Mouse (Mus musculus) adrenal gland, adult 2 months (tissue): Measurements from ENCODE around the gene Paip2b. TPM values are rescaled to one million over a fixed set of nuclear protein-coding genes. Genes with fewer than 3 reads are reported as not detected.
"Not testable (repeated sequence)": the region's sequence is repeated elsewhere in the genome, so short reads cannot be mapped to it uniquely, and the experiment has no call there.

ENCODE experiments used
- DNase-seq: peaks from one replicate; pipeline ENCODE4 v3.0.0; 2021
- long read RNA-seq: library from polyadenylated mRNA; stranded (forward); transcript quantifications from one replicate; pipeline ENCODE4 v2.0.0, GENCODE M21; 2021
- polyA plus RNA-seq: library from polyadenylated mRNA; depleted of rRNA; stranded (reverse); fragments of >200 nt; gene quantifications from 2 replicates; pipeline ENCODE4 v1.2.3, GENCODE M21; 2012; rRNA removed
- total RNA-seq, 2 experiments: library from RNA; stranded (reverse); gene quantifications; 2 replicates each; pipeline ENCODE4 v1.2.3; 2021

The Paip2b gene
- 10 to 100 TPM; 22.0 to 36.9 TPM for total RNA-seq
- 3.6 and 5.0 TPM in 2 replicates for polyA plus RNA-seq
- long read RNA-seq, partial matches to known transcripts = 0 of 3 reads
- long read RNA-seq, other reads (novel, unspliced or antisense) = 1 of 3 reads

GRCm38 (mm10) chr6:83831606-83832123, at the start of gene Paip2b:
Gene Paip2b, minus strand, starts transcription at chr6:83831741.
- DNase-seq = peak; percentile 98

- DNase-seq = peak; percentile 49
These were observed 48.3 kb upstream of the Paip2b start for GRCm38 (mm10) chr6:83879815-83880214.

- DNase-seq = peak; percentile 86
These were observed 36.4 kb upstream of the Paip2b start for GRCm38 (mm10) chr6:83867598-83868585.

- DNase-seq = peak; percentile 99
These were observed 35.5 kb upstream of the Paip2b start, which contains the start of gene Zfp638 for GRCm38 (mm10) chr6:83866954-83867597. Gene Zfp638, plus strand, starts transcription at chr6:83867109.

GRCm38 (mm10) chr6:83866423-83866822, 34.9 kb upstream of the Paip2b start:
- no peak for DNase-seq

GRCm38 (mm10) chr6:83863538-83863937, 32.0 kb upstream of the Paip2b start:
- DNase-seq = no peak

GRCm38 (mm10) chr6:83860033-83860432, 28.5 kb upstream of the Paip2b start:
- DNase-seq = peak; percentile 87

- no peak for DNase-seq
These were observed 25.9 kb upstream of the Paip2b start for GRCm38 (mm10) chr6:83857476-83857875.

- peak; percentile 34 for DNase-seq
These were observed 17.9 kb upstream of the Paip2b start for GRCm38 (mm10) chr6:83849446-83849845.

GRCm38 (mm10) chr6:83846141-83846540, 14.6 kb upstream of the Paip2b start:
- DNase-seq = no peak

- no peak for DNase-seq
These were observed 13.4 kb upstream of the Paip2b start for GRCm38 (mm10) chr6:83844913-83845312.

- DNase-seq = no peak
These were observed 8.5 kb upstream of the Paip2b start for GRCm38 (mm10) chr6:83840086-83840485.

- DNase-seq = no peak
These were observed 6.5 kb upstream of the Paip2b start for GRCm38 (mm10) chr6:83838046-83838445.

GRCm38 (mm10) chr6:83836826-83837225, 5.3 kb upstream of the Paip2b start:
- DNase-seq = no peak

- not testable (repeated sequence) for DNase-seq
These were observed 852 bp upstream of the Paip2b start for GRCm38 (mm10) chr6:83832393-83832792.

GRCm38 (mm10) chr6:83830941-83831605, 468 bp downstream of the Paip2b start:
- DNase-seq = no peak

- DNase-seq = no peak
These were observed 9.7 kb downstream of the Paip2b start for GRCm38 (mm10) chr6:83821856-83822255.

- no peak for DNase-seq
These were observed 10.6 kb downstream of the Paip2b start for GRCm38 (mm10) chr6:83820727-83821515.

GRCm38 (mm10) chr6:83818996-83819395, 12.5 kb downstream of the Paip2b start:
- DNase-seq = no peak

- no peak for DNase-seq
These were observed 15.7 kb downstream of the Paip2b start for GRCm38 (mm10) chr6:83815801-83816200.

- DNase-seq = no peak
These were observed 28.7 kb downstream of the Paip2b start for GRCm38 (mm10) chr6:83802846-83803245.
